Mouse (Mus musculus): Measurements from ENCODE around the gene Gm20388.

The Gm20388 gene

GRCm38 (mm10) chr8:122056882-122057281, 2146.2 kb downstream of the Gm20388 start:
- DNase-seq: no peak

- DNase-seq: no peak
Measured at GRCm38 (mm10) chr8:122058510-122058909, 2147.9 kb downstream of the Gm20388 start.

- no peak for DNase-seq
Measured at GRCm38 (mm10) chr8:122058951-122059350, 2148.3 kb downstream of the Gm20388 start.

GRCm38 (mm10) chr8:122062508-122063223, 2152.0 kb downstream of the Gm20388 start:
- no peak for DNase-seq

GRCm38 (mm10) chr8:122064353-122064752, 2153.7 kb downstream of the Gm20388 start:
- no peak for DNase-seq

GRCm38 (mm10) chr8:122067783-122068505, 2157.3 kb downstream of the Gm20388 start:
- DNase-seq: peak; percentile 14

- no peak for DNase-seq
Measured at GRCm38 (mm10) chr8:122068609-122069008, 2158.0 kb downstream of the Gm20388 start.

- no peak for DNase-seq
Measured at GRCm38 (mm10) chr8:122069281-122069680, 2158.6 kb downstream of the Gm20388 start.

GRCm38 (mm10) chr8:122071193-122071592, 2160.6 kb downstream of the Gm20388 start:
- no peak for DNase-seq

- DNase-seq: no peak
Measured at GRCm38 (mm10) chr8:122073964-122074363, 2163.3 kb downstream of the Gm20388 start.

GRCm38 (mm10) chr8:122074442-122074841, 2163.8 kb downstream of the Gm20388 start:
- DNase-seq: peak; percentile 13

GRCm38 (mm10) chr8:122074977-122075376, 2164.3 kb downstream of the Gm20388 start:
- no peak for DNase-seq

GRCm38 (mm10) chr8:122076183-122076842, 2165.7 kb downstream of the Gm20388 start:
- DNase-seq: no peak

GRCm38 (mm10) chr8:122078321-122078720, 2167.7 kb downstream of the Gm20388 start:
- DNase-seq: no peak

- no peak for DNase-seq
Measured at GRCm38 (mm10) chr8:122079093-122079492, 2168.5 kb downstream of the Gm20388 start.

GRCm38 (mm10) chr8:122080347-122080746, 2169.7 kb downstream of the Gm20388 start:
- DNase-seq: no peak

- no peak for DNase-seq
Measured at GRCm38 (mm10) chr8:122083401-122083800, 2172.8 kb downstream of the Gm20388 start.

GRCm38 (mm10) chr8:122084145-122084544, 2173.5 kb downstream of the Gm20388 start:
- no peak for DNase-seq

- no peak for DNase-seq
Measured at GRCm38 (mm10) chr8:122084726-122085410, 2174.2 kb downstream of the Gm20388 start.

GRCm38 (mm10) chr8:122086064-122086463, 2175.4 kb downstream of the Gm20388 start:
- DNase-seq: no peak

- DNase-seq: peak; percentile 52
Measured at GRCm38 (mm10) chr8:122088631-122089030, 2178.0 kb downstream of the Gm20388 start.

GRCm38 (mm10) chr8:122089186-122089700, 2178.6 kb downstream of the Gm20388 start:
- no peak for DNase-seq

- DNase-seq: peak; percentile 10
Measured at GRCm38 (mm10) chr8:122092476-122092875, 2181.8 kb downstream of the Gm20388 start.
